Comparison of ENCODE assay signal across 1 mouse cellular context in the genomic region with DNA sequence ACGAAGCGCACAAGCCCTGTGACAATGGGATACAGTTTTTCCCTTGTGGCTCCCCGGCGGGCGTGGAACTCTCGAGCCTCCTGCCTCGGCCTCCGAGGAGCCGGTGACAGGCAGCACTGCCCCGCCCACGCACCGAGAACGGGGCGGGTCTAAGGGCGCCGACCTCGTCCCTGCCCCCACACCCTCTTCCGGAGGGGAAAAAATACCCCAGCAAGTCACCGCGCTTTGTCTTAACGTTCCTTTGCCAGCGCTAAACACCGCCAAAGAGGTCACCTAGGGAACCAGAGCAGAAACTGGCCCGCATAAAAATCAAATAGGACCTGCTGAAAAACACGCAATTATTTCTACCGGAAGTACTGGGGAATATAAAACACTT.
TF ChIP-seq lines count a peak whose summit lies in the region.

No protein-coding gene starts in this region.

TF ChIP-seq in MEL, 35 proteins besides CTCF, POLR2A, EP300 and RAD21 (continued from another document):
- TF ChIP-seq USF2 (IDR thresholded peaks at IDR 0.05; ENCODE audit: borderline replicate concordance in 1 of 2, insufficient read depth in 1 of 2, low read depth in 1 of 2, low read length in 2 of 2), result no peak
- TF ChIP-seq MAZ (IDR thresholded peaks at IDR 0.05; ENCODE audit: low read depth, low read length), result peak; percentile 24; the same call in 1 of the 2 replicates
- 0 out of 2 replicates have a peak, but pooled peaks have one; percentile 65 for TF ChIP-seq TBP (IDR thresholded peaks at IDR 0.05; ENCODE audit: low read depth, low read length)
- TF ChIP-seq ETS1 (IDR thresholded peaks at IDR 0.05; ENCODE audit: low read depth, low read length), result 0 out of 2 replicates have a peak, but pooled peaks have one; percentile 42
- 0 out of 2 replicates have a peak, but pooled peaks have one; percentile 9 for TF ChIP-seq TCF12 (IDR thresholded peaks at IDR 0.05; ENCODE audit: low read depth, low read length)
- no peak for TF ChIP-seq TAL1 (IDR thresholded peaks at IDR 0.05; ENCODE audit: low read length)
- no peak; the same call in none of the 2 replicates for TF ChIP-seq RCOR1 (IDR thresholded peaks at IDR 0.05; ENCODE audit: low read depth, low read length)
- TF ChIP-seq MAX (IDR thresholded peaks at IDR 0.05; ENCODE audit: low read length), result no peak
- TF ChIP-seq KAT2A (conservative IDR thresholded peaks at IDR 0.05; ENCODE audit: low read depth, low read length), result no peak
- peak; percentile 63; the same call in 1 of the 2 replicates for TF ChIP-seq MXI1 (IDR thresholded peaks at IDR 0.05; ENCODE audit: low read depth, low read length)
- TF ChIP-seq SIN3A (IDR thresholded peaks at IDR 0.05; ENCODE audit: low read length), result no peak; the same call in 1 of the 2 replicates
- TF ChIP-seq GATA1 (IDR thresholded peaks at IDR 0.05; ENCODE audit: low read depth, low read length), result no peak
- no peak for TF ChIP-seq POLR2AphosphoS5 (IDR thresholded peaks at IDR 0.05; ENCODE audit: borderline replicate concordance, low read depth, low read length)
- TF ChIP-seq ZNF384 (IDR thresholded peaks at IDR 0.05; ENCODE audit: low read depth, low read length), result no peak
- TF ChIP-seq POLR2AphosphoS2 (IDR thresholded peaks at IDR 0.05; ENCODE audit: low read length), result no peak
- TF ChIP-seq CHD1 (IDR thresholded peaks at IDR 0.05; ENCODE audit: low read depth, low read length), result no peak
- no peak; the same call in 1 of the 2 replicates for TF ChIP-seq CHD2 (IDR thresholded peaks at IDR 0.05; ENCODE audit: low read length)
- peak; percentile 65; the same call in 1 of the 2 replicates for TF ChIP-seq NELFE (IDR thresholded peaks at IDR 0.05; ENCODE audit: low read depth, low read length)
- TF ChIP-seq MYB (IDR thresholded peaks at IDR 0.05; ENCODE audit: low read depth, low read length), result no peak
- no peak for TF ChIP-seq ZMIZ1 (IDR thresholded peaks at IDR 0.05; ENCODE audit: low read depth, low read length)
- TF ChIP-seq USF1 (IDR thresholded peaks at IDR 0.05; ENCODE audit: low read depth, low read length), result no peak
